Mouse (Mus musculus) CH12.LX (cell line): ENCODE results near the gene Tcf7. TPM values are rescaled to one million over a fixed set of nuclear protein-coding genes. Genes with fewer than 3 reads are reported as not detected.

Experiments
- DNase-seq: peaks from one replicate; pipeline ENCODE4 v3.0.0-alpha.2; 2013; ENCODE audit errors: extremely low read depth
- H3K27ac ChIP-seq: 2 replicates; pipeline ENCODE4 v1.5.1; 2012; ENCODE audit warnings: low read depth, mild to moderate bottlenecking, control low read depth, moderate library complexity; ENCODE audit not compliant: insufficient read depth
- H3K27me3 ChIP-seq: replicated peaks from 2 replicates; pipeline ENCODE3; 2012; ENCODE audit warnings: inconsistent platforms
- H3K36me3 ChIP-seq, 2 experiments: replicated peaks in 1 of 2; 2 replicates each; pipeline versions ENCODE3 to v1.6.1; 2012; ENCODE audit warnings: inconsistent platforms in 1 of 2, low read length in 1 of 2, mild to moderate bottlenecking in 1 of 2, mixed read lengths in 1 of 2, moderate library complexity in 1 of 2; ENCODE audit not compliant: control insufficient read depth in 1 of 2, insufficient read depth in 1 of 2
- H3K4me1 ChIP-seq, 2 experiments: 2 replicates each; pipeline ENCODE4 v1.6.1; 2012; ENCODE audit warnings: inconsistent platforms in 1 of 2, moderate library complexity in 1 of 2; ENCODE audit not compliant: insufficient read depth in 2 of 2, control insufficient read depth in 1 of 2
- H3K4me2 ChIP-seq: 2 replicates; pipeline ENCODE4 v1.6.1; 2012; ENCODE audit warnings: low read depth, mild to moderate bottlenecking, control low read depth; ENCODE audit not compliant: poor library complexity, insufficient read depth, severe bottlenecking
- H3K4me3 ChIP-seq, 3 experiments: fragments of 150-350 bp in 1 of 3; sonication (generic) in 1 of 3; replicated peaks in 1 of 3; 2 replicates each; pipeline versions ENCODE3 to v1.5.1; 2011 to 2012; ENCODE audit warnings: low read depth in 2 of 3, low read length in 2 of 3, mild to moderate bottlenecking in 2 of 3, moderate library complexity in 2 of 3, control low read depth in 1 of 3, improper control_type of control experiment in 1 of 3, inconsistent platforms in 1 of 3, mixed read lengths in 1 of 3; ENCODE audit not compliant: poor library complexity in 1 of 3
- H3K79me2 ChIP-seq: replicated peaks from 2 replicates; pipeline ENCODE4 v1.6.1; 2012; ENCODE audit warnings: mild to moderate bottlenecking, moderate library complexity; ENCODE audit not compliant: control insufficient read depth, poor library complexity, insufficient read depth, severe bottlenecking; ENCODE audit errors: extremely low read depth
- H3K9ac ChIP-seq: 2 replicates; pipeline ENCODE4 v1.6.1; 2012; ENCODE audit warnings: low read depth, mild to moderate bottlenecking, control low read depth, moderate library complexity; ENCODE audit not compliant: insufficient read depth
- H3K9me3 ChIP-seq: replicated peaks from 2 replicates; pipeline ENCODE3; 2012; ENCODE audit warnings: low read length, inconsistent platforms, mixed read lengths
- BHLHE40 ChIP-seq: IDR thresholded peaks from 2 replicates; pipeline ENCODE4 v1.6.1; 2011; ENCODE audit warnings: mild to moderate bottlenecking, low read depth, low read length, improper control_type of control experiment
- CHD2 ChIP-seq: IDR thresholded peaks from 2 replicates; pipeline ENCODE4 v1.6.1; 2011; ENCODE audit warnings: low read length, improper control_type of control experiment
- CTCF ChIP-seq, 2 experiments: IDR thresholded peaks in 1 of 2; conservative IDR thresholded peaks in 1 of 2; 2 replicates each; pipeline ENCODE4 v1.5.1; 2011 to 2012; ENCODE audit warnings: low read depth in 2 of 2, low read length in 2 of 2, improper control_type of control experiment in 1 of 2, inconsistent platforms in 1 of 2, mild to moderate bottlenecking in 1 of 2, moderate library complexity in 1 of 2
- ELF1 ChIP-seq: IDR thresholded peaks from 2 replicates; pipeline ENCODE4 v1.6.1; 2014; ENCODE audit warnings: low read depth, mild to moderate bottlenecking, inconsistent platforms, low read length, improper control_type of control experiment
- EP300 ChIP-seq: IDR thresholded peaks from 2 replicates; pipeline ENCODE4 v1.6.1; 2011; ENCODE audit warnings: low read length, improper control_type of control experiment
- ETS1 ChIP-seq: conservative IDR thresholded peaks from 2 replicates; pipeline ENCODE4 v1.6.1; 2012; ENCODE audit warnings: low read depth, mild to moderate bottlenecking, inconsistent platforms, low read length, improper control_type of control experiment, moderate library complexity
- GABPA ChIP-seq: IDR thresholded peaks from 2 replicates; pipeline ENCODE4 v1.6.1; 2012; ENCODE audit warnings: low read depth, low read length, improper control_type of control experiment, inconsistent platforms; ENCODE audit not compliant: insufficient replicate concordance
- IRF4 ChIP-seq: IDR thresholded peaks from 2 replicates; pipeline ENCODE4 v1.6.1; 2014; ENCODE audit warnings: low read depth, mild to moderate bottlenecking, inconsistent platforms, low read length, improper control_type of control experiment
- JUN ChIP-seq: IDR thresholded peaks from 2 replicates; pipeline ENCODE4 v1.6.1; 2011; ENCODE audit warnings: low read depth, mild to moderate bottlenecking, low read length, improper control_type of control experiment, moderate library complexity; ENCODE audit not compliant: insufficient read depth
- JUND ChIP-seq: conservative IDR thresholded peaks from 2 replicates; pipeline ENCODE4 v1.6.1; 2011; ENCODE audit warnings: low read depth, low read length, improper control_type of control experiment
- KAT2A ChIP-seq: IDR thresholded peaks from 2 replicates; pipeline ENCODE4 v1.6.1; 2012; ENCODE audit warnings: low read length, improper control_type of control experiment, inconsistent platforms; ENCODE audit not compliant: insufficient replicate concordance
- MAFK ChIP-seq: IDR thresholded peaks from 2 replicates; pipeline ENCODE4 v1.6.1; 2011; ENCODE audit warnings: low read length, improper control_type of control experiment; ENCODE audit not compliant: insufficient replicate concordance
- MAX ChIP-seq: IDR thresholded peaks from 2 replicates; pipeline ENCODE4 v1.6.1; 2011; ENCODE audit warnings: low read length, improper control_type of control experiment
- MAZ ChIP-seq: IDR thresholded peaks from 2 replicates; pipeline ENCODE4 v1.6.1; 2012; ENCODE audit warnings: low read depth, mild to moderate bottlenecking, inconsistent platforms, low read length, improper control_type of control experiment, moderate library complexity
- MEF2A ChIP-seq: IDR thresholded peaks from 2 replicates; pipeline ENCODE4 v1.6.1; 2014; ENCODE audit warnings: low read depth, mild to moderate bottlenecking, inconsistent platforms, low read length, improper control_type of control experiment, borderline replicate concordance
- MXI1 ChIP-seq: IDR thresholded peaks from 2 replicates; pipeline ENCODE4 v1.6.1; 2011; ENCODE audit warnings: mild to moderate bottlenecking, low read depth, low read length, improper control_type of control experiment
- NELFE ChIP-seq: IDR thresholded peaks from 2 replicates; pipeline ENCODE4 v1.6.1; 2011; ENCODE audit warnings: low read depth, low read length, improper control_type of control experiment
- NRF1 ChIP-seq: IDR thresholded peaks from 2 replicates; pipeline ENCODE4 v1.6.1; 2014; ENCODE audit warnings: low read depth, mild to moderate bottlenecking, inconsistent platforms, low read length, improper control_type of control experiment, moderate library complexity
- RAD21 ChIP-seq: IDR thresholded peaks from 2 replicates; pipeline ENCODE4 v1.6.1; 2011; ENCODE audit warnings: low read depth, mild to moderate bottlenecking, low read length, improper control_type of control experiment, moderate library complexity
- RCOR1 ChIP-seq: conservative IDR thresholded peaks from 2 replicates; pipeline ENCODE4 v1.6.1; 2012; ENCODE audit warnings: low read depth, mild to moderate bottlenecking, inconsistent platforms, low read length, improper control_type of control experiment
- SIN3A ChIP-seq: IDR thresholded peaks from 2 replicates; pipeline ENCODE4 v1.6.1; 2012; ENCODE audit warnings: low read length, improper control_type of control experiment, inconsistent platforms
- SMC3 ChIP-seq: IDR thresholded peaks from 2 replicates; pipeline ENCODE4 v1.6.1; 2011; ENCODE audit warnings: low read depth, low read length, improper control_type of control experiment
- TCF12 ChIP-seq: IDR thresholded peaks from 2 replicates; pipeline ENCODE4 v1.6.1; 2014; ENCODE audit warnings: low read depth, mild to moderate bottlenecking, inconsistent platforms, low read length, improper control_type of control experiment
- UBTF ChIP-seq: IDR thresholded peaks from 2 replicates; pipeline ENCODE4 v1.6.1; 2012; ENCODE audit warnings: low read depth, mild to moderate bottlenecking, inconsistent platforms, low read length, improper control_type of control experiment, moderate library complexity
- USF1 ChIP-seq: IDR thresholded peaks from 2 replicates; pipeline ENCODE4 v1.6.1; 2014; ENCODE audit warnings: low read depth, mild to moderate bottlenecking, inconsistent platforms, low read length, improper control_type of control experiment
- ZC3H11A ChIP-seq: IDR thresholded peaks from 2 replicates; pipeline ENCODE4 v1.6.1; 2012; ENCODE audit warnings: low read depth, mild to moderate bottlenecking, inconsistent platforms, low read length, improper control_type of control experiment
- ZKSCAN1 ChIP-seq: IDR thresholded peaks from 2 replicates; pipeline ENCODE4 v1.6.1; 2012; ENCODE audit warnings: low read depth, inconsistent platforms, low read length, improper control_type of control experiment, borderline replicate concordance
- ZMIZ1 ChIP-seq: IDR thresholded peaks from 2 replicates; pipeline ENCODE4 v1.6.1; 2012; ENCODE audit warnings: low read depth, mild to moderate bottlenecking, inconsistent platforms, low read length, improper control_type of control experiment
- dilution Hi-C: fragments of 300-500 bp; cut with MboI; formaldehyde crosslinking; loops from 2 replicates; pipeline ENCODE4 v1.14.3; 2020; ENCODE audit warnings: low sequenced_read_pairs; ENCODE audit not compliant: extremely low pct_unique_long_range_greater_than_20kb, extremely low pct_ligation_motif_present
- in situ Hi-C: fragments of 300-500 bp; cut with MboI; formaldehyde crosslinking; loops from 3 replicates; pipeline ENCODE4 v1.14.3; 2019; ENCODE audit warnings: low sequenced_read_pairs, low pct_ligation_motif_present, low pct_unique_long_range_greater_than_20kb, mixed read lengths
- polyA plus RNA-seq: library from polyadenylated mRNA; unstranded; fragments of >175 nt; gene quantifications from 2 replicates; pipeline ENCODE4 v1.2.1, GENCODE M21; 2012; ENCODE audit warnings: low read depth; ENCODE audit not compliant: insufficient read length
- total RNA-seq, 2 experiments: library from RNA; depleted of rRNA; stranded (reverse); fragments of 300-350 nt in 1 of 2; fragments of >200 nt in 1 of 2; gene quantifications; 2 replicates each; pipeline ENCODE4 v1.2.3; 2012 to 2014

The Tcf7 gene
- total and polyA plus RNA-seq, 3 experiments = 0.55 to 5.5 (median 0.85) TPM

DNA sequence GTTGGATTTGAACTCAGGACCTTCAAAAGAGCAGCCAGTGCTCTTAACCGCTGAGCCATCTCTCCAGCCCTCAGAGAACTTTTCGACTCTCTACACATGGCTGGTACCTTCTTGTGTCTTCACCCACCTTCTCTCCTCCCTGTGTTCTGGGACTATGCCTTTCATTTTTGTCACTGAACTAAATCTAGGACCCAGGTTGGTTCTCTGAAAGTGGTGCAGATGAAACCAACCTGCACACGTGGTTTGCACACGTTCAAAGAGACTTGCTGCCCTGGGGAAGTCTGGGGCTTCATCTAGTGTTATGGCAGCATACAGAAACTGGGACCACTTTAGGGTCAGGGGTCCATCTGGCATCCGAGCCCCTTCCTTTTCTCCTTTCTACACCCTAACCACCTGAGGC lies 15.5 kb downstream of the Tcf7 start:
- Histone ChIP-seq H3K27ac (no peak overlapping the region), H3K36me3 (peaks cover 0 to 2% of the 10 kb centered on the region in 2 experiments), H3K4me2 (no peak overlapping the region), H3K79me2 (no peaks in the 10 kb centered on the region)
- TF ChIP-seq MAFK (no peak), RAD21 (no peak), MAZ (no peak), ZC3H11A (no peak), JUN (no peak), TCF12 (no peak), NRF1 (no peak), MAX (no peak), CTCF (conservative IDR thresholded peaks at IDR 0.05 in 1 of 2, IDR thresholded peaks at IDR 0.05 in 1 of 2; ENCODE audit: low read depth in 2 of 2, low read length in 2 of 2) (no peak), UBTF (no peak), SMC3 (no peak), ZKSCAN1 (no peak), RCOR1 (no peak), CHD2 (no peak), GABPA (no peak), MXI1 (no peak), SIN3A (no peak)
- TF ChIP-seq, all 38 proteins: peak for 0
- Histone ChIP-seq H3K27me3 (peaks cover 1% of the 10 kb centered on the region), H3K4me3 (no peak overlapping the region), H3K4me1 (peaks cover 30 to 81% of the 10 kb centered on the region in 2 experiments), H3K9ac (no peak overlapping the region), H3K9me3 (no peaks in the 10 kb centered on the region)
- no peak for DNase-seq
- in situ Hi-C loops (no loop called here), dilution Hi-C loops (no loop called here)

DNA sequence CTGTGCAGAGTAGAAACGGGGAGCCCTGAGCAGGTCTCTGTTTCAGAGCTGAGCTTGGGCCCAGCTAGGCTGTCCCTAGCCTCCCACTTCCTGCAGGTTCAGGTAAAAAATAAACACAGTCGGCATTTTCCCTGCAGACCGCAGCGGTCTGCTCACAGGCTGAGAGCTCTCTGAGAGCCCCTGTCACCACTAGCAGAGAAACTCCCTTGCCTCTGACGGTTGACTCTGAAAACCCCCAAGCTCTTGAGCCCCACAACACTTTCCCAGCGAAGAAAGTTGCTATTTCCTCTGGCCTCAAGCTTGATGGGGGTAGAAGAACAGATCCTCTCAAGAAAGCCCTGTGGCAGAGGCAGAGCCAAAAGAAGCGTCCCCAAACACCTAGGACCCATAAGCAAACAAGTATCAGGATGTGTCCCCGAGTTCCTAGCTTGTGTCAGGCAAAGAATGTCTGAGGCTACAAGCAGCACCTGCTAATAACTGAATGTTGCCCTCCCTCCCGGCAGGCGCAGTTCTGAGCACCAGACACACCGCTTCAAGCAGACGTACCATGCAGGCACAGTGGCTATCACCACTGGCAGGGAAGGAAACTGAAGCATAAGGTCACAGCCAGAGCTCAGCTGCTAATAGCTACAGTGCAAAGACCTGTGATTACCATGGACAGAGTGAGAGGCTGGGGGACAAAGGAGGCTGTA lies 17.1 kb downstream of the Tcf7 start:
- Histone ChIP-seq H3K9ac (no peak overlapping the region), H3K27me3 (peaks cover 1% of the 10 kb centered on the region), H3K27ac (peak overlapping the region; percentile 29; the same call in 1 of the 2 replicates), H3K4me1 (peaks cover 35 to 89% of the 10 kb centered on the region in 2 experiments), H3K9me3 (no peaks in the 10 kb centered on the region), H3K36me3 (peaks cover 0 to 2% of the 10 kb centered on the region in 2 experiments), H3K4me3 (peak overlapping the region in 1 of 3 experiments; percentile 22), H3K79me2 (no peaks in the 10 kb centered on the region), H3K4me2 (peak overlapping the region; percentile 59)
- TF ChIP-seq ELF1 = peak; percentile 42
- TF ChIP-seq NELFE = no peak
- peak; percentile 22; the same call in 1 of the 2 replicates for TF ChIP-seq SIN3A
- TF ChIP-seq JUND = no peak
- TF ChIP-seq MXI1 = peak; percentile 54; the same call in 1 of the 2 replicates
- TF ChIP-seq MEF2A = peak; percentile 76
- 0 out of 2 replicates have a peak, but pooled peaks have one; percentile 26 for TF ChIP-seq ZMIZ1
- peak; percentile 81 for TF ChIP-seq IRF4
- 0 out of 2 replicates have a peak, but pooled peaks have one; percentile 51 for TF ChIP-seq MAZ
- TF ChIP-seq KAT2A = no peak
- TF ChIP-seq ETS1 = peak; percentile 84
- peak; percentile 59 for TF ChIP-seq EP300
- peak; percentile 39; the same call in 1 of the 2 replicates for TF ChIP-seq TCF12
- peak; percentile 39; the same call in 1 of the 2 replicates for TF ChIP-seq UBTF
- TF ChIP-seq MAFK = peak; percentile 71
- peak; percentile 44; the same call in 1 of the 2 replicates for TF ChIP-seq MAX
- TF ChIP-seq USF1 = no peak
- TF ChIP-seq BHLHE40 = peak; percentile 41; the same call in 1 of the 2 replicates
- DNase-seq = peak; percentile 51
- dilution Hi-C loops (no loop called here), in situ Hi-C loops (no loop called here)
